Mouse (Mus musculus) hematopoietic stem cell, adult 5-6 weeks (primary cell): ENCODE measurements around the gene Rbpms2. TPM values are rescaled to one million over a fixed set of nuclear protein-coding genes. Genes with fewer than 3 reads are reported as not detected.
A peak's percentile ranks its signal among the peaks of the same experiment; 100 is the strongest.

Source experiments
- ATAC-seq, 2 experiments: fragments of 125-278 bp in 1 of 2; replicated peaks in 1 of 2; 2 replicates each; pipeline ENCODE4 v1.8.0; 2016 to 2017; ENCODE audit warnings: inconsistent platforms in 2 of 2, mild to moderate bottlenecking in 2 of 2, moderate number of reproducible peaks in 2 of 2, low read depth in 1 of 2, moderate TSS enrichment in 1 of 2; ENCODE audit not compliant: low FRiP score in 2 of 2, poor library complexity in 2 of 2, severe bottlenecking in 2 of 2, insufficient read depth in 1 of 2, low TSS enrichment in 1 of 2
- total RNA-seq: library from RNA; stranded (forward); fragments of 172-1452, 232-1000 nt; gene quantifications from 2 replicates; pipeline ENCODE4 v1.2.3, GENCODE M21; 2017

The Rbpms2 gene
- total RNA-seq, 1 experiment from 2014 or later, result 1.8 TPM

GRCm38 (mm10) chr9:65607120-65607519 is 22.3 kb upstream of the Rbpms2 start:
- ATAC-seq, result no peak

GRCm38 (mm10) chr9:65611969-65612486 is 17.4 kb upstream of the Rbpms2 start:
- ATAC-seq, result no peak

GRCm38 (mm10) chr9:65613098-65613497 is 16.4 kb upstream of the Rbpms2 start:
- no peak for ATAC-seq

GRCm38 (mm10) chr9:65619311-65619710 is 10.1 kb upstream of the Rbpms2 start:
- ATAC-seq, result no peak

GRCm38 (mm10) chr9:65621196-65621595 is 8.3 kb upstream of the Rbpms2 start:
- no peak for ATAC-seq

GRCm38 (mm10) chr9:65621666-65622065 is 7.8 kb upstream of the Rbpms2 start:
- no peak for ATAC-seq

- peak in 1 of 2 experiments; percentile 39; a peak in 1 of 4 replicates for ATAC-seq
Observed at GRCm38 (mm10) chr9:65622826-65623225, 6.6 kb upstream of the Rbpms2 start.

- no peak for ATAC-seq
Observed at GRCm38 (mm10) chr9:65624266-65624665, 5.2 kb upstream of the Rbpms2 start.

- ATAC-seq, result no peak; a peak in 1 of 4 replicates
Observed at GRCm38 (mm10) chr9:65629767-65630630, 551 bp downstream of the Rbpms2 start.

GRCm38 (mm10) chr9:65630631-65631353 is 1.3 kb downstream of the Rbpms2 start:
- peak in 1 of 2 experiments; percentile 16; a peak in 1 of 4 replicates for ATAC-seq

- peak in 1 of 2 experiments; percentile 38; a peak in 2 of 4 replicates for ATAC-seq
Observed at GRCm38 (mm10) chr9:65631354-65632021, 2.0 kb downstream of the Rbpms2 start.

- no peak for ATAC-seq
Observed at GRCm38 (mm10) chr9:65635766-65636165, 6.3 kb downstream of the Rbpms2 start.

- ATAC-seq, result no peak
Observed at GRCm38 (mm10) chr9:65636926-65637325, 7.5 kb downstream of the Rbpms2 start.

- ATAC-seq, result no peak
Observed at GRCm38 (mm10) chr9:65639065-65639464, 9.6 kb downstream of the Rbpms2 start.

- ATAC-seq, result no peak
Observed at GRCm38 (mm10) chr9:65640838-65641410, 11.5 kb downstream of the Rbpms2 start.

GRCm38 (mm10) chr9:65641446-65642052 is 12.1 kb downstream of the Rbpms2 start:
- ATAC-seq, result no peak

- ATAC-seq, result no peak
Observed at GRCm38 (mm10) chr9:65642546-65642945, 13.1 kb downstream of the Rbpms2 start.
